Mouse (Mus musculus): ENCODE measurements around the gene Glyctk.

- TF ChIP-seq HCFC1 (IDR thresholded peaks at IDR 0.05; ENCODE audit: borderline replicate concordance, insufficient read depth, low read length) = no peak
- TF ChIP-seq ZNF384 (IDR thresholded peaks at IDR 0.05; ENCODE audit: low read depth, low read length) = no peak
- TF ChIP-seq MAFK (IDR thresholded peaks at IDR 0.05; ENCODE audit: insufficient read depth, low read depth, low read length) = no peak
Measured at GRCm38 (mm10) chr9:106172527-106172926, 14.6 kb upstream of the Glyctk start.

Data from ES-E14 (cell line).